Mouse (Mus musculus): Measurements from ENCODE around the gene Sbf1.

Gene Sbf1

DNA sequence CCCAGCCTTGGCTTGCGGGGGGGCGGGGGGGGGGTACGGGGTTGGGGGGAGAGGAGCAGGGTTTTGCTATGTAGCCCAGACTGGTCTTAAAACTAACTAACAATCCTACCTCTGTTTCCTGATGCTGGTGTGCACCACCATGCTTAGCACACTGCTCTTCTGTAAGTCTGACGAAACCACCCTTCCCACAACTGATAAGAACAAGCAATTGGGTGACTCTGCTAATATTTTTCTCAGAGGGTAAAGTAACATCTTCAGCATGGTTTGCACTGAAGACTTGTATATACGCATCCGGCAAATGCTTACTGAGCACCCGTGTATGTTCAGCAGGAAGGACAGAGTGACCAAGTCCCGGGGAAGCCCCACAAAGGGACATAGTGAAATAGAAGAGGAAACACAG, 6.2 kb upstream of the Sbf1 start:
- no peak for DNase-seq (ENCODE audit: low spot score in 2 of 2)

DNA sequence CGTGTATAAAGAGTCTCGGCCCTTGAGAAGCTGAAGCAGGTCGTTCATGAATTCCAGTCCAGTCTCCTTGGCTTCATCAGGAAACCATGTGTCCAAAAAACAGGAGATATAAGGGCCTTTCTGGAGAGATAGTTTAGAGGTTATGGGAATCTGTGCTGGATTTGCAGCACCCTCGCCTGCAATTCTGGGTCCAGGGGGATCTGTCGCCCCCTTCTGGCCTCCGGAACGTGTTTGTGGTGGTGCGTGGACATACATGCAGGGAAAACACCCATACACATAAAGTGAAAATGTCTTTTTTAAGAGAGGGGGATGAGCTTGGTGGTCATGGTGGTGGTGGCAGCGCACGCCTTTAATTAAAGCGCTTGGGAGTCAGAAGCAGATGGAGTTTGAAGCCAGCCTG, 1.0 kb upstream of the Sbf1 start:
- DNase-seq (ENCODE audit: low spot score in 2 of 2), result no peak

DNA sequence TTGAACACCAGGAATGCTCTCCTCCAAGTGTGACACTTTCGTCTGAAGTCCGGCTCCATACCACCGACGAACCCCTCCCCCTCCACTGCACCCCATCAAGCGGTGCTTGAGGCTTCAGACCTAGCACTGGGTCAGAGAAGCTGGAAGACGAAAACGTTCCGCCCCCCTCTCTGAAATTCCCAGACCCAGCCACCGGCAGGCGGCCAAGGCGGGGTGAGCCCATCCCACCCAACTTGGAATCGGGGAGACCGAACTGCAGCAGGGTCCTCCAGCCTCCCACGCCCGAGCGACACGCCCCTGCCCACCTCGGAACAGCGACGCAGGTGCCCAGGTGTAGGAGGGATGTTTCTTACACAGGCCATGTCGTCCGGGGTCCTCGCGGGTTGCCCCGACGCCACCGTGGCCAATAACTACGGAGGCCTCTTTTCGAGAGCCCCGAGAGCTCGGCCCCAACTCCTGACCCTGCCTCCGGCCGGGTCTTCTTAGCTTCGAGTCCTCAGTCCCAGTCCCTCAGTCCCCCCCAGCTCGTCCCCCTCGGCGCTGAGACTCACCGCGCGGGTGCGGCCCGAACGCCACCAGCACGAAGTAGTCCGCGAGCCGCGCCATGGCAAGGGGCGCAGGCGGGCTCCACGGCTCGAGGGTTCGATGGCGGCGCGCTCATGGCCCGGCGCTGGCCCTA, 461 bp downstream of the Sbf1 start:
- DNase-seq (ENCODE audit: low spot score in 2 of 2), result peak in 1 of 2 experiments; percentile 38

DNA sequence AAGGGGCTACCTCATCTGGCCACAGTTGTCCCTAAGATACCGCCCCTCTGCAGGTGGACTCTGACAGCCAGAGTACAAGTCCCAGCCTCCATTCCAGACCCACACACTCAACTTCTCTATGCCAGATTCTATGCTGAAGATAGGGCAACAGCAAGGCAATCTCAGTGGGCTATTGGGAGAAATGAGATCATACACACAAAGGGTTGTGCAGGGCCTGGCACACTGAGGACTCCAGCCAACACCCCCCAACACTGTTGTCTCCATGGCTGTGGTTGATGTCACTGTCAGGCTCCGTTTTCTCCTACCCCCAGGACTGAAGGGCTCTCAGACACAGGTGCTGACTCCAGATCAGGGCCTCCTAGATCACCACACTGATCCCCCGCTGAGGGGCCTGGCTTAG, 1.0 kb downstream of the Sbf1 start:
- DNase-seq (ENCODE audit: low spot score in 2 of 2), result no peak

DNA sequence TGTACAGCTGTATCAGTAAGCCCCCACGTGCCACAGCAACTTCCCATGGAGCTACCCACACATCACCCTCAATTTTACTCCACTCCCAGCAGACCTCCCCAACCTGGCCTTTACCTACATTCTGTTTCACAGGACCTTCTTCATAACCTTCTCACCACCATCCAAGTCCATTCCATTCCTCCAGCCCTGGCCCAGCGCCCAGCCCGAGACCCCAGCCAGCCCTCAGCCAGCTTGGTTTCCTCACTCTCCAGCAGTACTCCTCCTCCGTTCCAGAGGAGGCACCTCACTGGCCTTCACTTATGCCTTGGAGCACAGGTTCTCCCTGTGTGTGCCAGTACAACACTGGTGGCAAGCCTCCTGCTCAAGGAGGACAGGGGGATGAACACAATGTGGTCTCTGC, 1.8 kb downstream of the Sbf1 start:
- DNase-seq (ENCODE audit: low spot score in 2 of 2), result no peak

DNA sequence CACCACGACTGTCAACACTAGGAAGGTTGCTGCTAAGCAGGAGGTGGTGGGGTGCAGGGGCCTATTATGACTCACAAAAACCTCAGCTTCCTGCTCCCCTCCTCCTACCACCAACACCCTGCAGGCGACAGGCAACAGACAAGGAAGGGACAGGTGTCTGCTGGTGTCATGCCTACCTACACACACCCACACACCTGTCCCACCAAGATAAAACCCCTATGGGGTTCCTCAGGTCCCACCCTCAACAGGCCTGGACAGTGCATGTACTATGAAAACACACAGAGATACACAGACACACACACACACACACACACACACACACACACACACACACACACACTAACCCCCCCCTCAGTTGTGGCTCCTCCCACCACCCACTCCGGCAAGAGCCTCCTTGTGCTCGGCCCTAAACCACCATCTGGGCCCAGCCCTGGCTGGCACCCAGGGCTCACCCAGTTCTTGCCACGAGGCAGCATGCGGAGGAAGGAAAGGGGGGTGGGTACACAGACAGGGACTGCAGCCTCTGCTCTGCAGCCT, 5.1 kb downstream of the Sbf1 start:
- no peak for DNase-seq (ENCODE audit: low spot score in 2 of 2)

DNA sequence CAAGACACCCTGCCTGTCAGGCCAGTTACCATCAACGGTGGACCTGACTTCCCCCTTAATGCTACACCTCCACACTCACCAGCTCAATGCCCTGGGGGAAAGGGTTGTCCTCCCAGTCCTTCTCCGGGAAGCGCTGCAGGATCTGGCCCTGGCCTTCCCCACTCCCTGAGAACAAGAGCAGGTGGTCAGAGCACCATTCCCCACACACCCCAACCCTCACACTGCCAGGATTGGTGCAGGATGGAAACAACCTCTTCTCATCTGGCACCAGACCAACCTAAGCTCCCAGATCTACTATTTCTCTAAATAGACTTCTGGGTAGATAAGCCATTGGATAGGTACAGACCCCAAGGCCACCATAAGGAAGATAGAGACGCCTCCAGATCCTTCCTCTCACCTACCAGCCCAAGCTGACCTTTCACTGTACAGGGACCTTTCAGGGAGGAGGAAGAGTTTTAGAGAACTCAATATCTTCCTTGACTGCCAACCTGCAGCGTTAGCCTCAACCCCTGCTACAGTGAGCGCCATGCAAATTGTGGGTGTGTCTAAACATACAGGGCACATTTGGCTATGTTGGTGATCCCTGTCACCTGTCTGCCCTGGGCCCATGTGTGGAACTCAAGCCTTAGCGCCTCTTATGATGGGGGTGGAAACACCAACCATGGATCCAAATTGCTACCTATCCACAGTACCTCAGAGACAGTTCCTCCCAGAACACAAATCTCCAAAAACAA, 6.5 kb downstream of the Sbf1 start:
- DNase-seq (ENCODE audit: low spot score in 2 of 2), result no peak

DNA sequence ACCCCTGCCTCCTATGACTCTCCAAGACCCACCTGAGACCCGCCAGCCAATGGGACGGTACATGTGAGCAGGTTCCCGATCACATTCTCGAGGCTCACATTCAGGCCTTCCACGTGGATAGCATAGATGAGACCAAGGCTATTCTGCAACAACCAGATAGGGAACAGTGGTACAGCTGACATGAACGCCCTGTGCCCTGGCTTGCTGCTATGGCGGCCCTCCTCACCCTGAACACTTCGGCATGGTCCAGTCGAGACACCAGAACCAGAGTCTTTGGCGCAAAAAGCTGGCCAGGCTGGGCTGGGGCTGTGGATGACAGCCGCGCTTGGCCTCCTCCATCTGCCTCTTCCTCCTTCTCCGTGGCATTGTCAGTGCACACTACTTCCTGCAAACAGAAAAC, 7.7 kb downstream of the Sbf1 start:
- DNase-seq (ENCODE audit: low spot score in 2 of 2), result no peak

DNA sequence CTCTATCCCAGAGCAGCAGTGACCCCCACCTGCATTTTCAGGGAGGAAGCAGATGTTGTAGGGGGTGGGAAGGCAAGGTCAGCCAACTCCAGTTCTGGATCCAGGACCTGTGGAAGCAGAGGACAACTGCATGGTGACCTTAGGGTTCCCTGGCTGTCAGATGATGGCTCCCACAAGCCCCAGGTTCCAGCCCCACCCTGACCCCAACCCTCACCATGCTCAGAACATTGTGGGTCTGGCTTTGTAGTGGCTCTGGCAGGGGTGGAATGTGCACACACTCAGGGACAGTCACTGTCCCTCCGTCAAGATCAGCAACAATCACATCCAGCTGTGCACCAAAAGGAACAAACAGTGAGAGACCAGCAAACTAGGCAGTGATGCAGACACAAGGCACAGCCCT, 9.1 kb downstream of the Sbf1 start:
- no peak for DNase-seq (ENCODE audit: low spot score in 2 of 2)

DNA sequence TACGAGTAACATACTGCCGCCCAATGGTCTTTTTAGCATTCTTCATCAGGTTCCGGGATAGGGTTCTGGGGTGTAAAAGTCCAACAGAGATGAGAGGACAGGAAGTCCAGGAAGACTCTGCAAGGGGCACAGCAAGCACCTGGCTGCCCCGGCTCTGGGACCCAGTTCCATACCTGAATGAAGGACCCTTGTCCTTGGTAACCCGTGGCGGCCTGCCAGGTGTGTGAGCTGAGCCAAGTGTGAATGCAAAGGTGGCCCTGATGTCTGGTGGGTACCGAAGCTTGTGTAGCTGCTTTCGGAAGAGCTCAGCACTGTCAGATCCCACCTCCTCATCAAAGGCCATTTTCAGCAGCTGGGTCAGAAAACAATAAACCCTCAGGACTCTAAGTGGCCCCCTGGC, 14.5 kb downstream of the Sbf1 start:
- DNase-seq (ENCODE audit: low spot score in 2 of 2), result no peak

DNA sequence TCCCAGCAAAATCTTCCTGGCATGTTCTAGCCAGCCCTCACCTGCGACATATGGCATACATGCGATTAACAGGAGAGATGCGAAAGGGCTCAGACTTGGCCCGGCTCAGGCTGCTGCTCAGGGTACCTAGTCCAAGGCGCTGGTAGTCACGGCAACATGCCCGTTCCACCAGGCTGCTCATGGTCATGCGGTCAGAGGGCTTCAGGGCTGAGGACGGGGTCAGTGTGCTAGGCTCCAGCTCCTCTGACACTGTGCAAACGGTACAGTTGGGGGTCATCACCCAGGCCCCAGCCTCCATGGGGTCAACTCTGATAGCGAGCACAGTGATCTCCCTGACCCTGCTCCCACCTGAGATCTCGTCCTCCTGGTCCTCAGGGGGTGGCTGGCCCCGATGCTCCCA, 14.9 kb downstream of the Sbf1 start:
- DNase-seq (ENCODE audit: low spot score in 2 of 2), result no peak

DNA sequence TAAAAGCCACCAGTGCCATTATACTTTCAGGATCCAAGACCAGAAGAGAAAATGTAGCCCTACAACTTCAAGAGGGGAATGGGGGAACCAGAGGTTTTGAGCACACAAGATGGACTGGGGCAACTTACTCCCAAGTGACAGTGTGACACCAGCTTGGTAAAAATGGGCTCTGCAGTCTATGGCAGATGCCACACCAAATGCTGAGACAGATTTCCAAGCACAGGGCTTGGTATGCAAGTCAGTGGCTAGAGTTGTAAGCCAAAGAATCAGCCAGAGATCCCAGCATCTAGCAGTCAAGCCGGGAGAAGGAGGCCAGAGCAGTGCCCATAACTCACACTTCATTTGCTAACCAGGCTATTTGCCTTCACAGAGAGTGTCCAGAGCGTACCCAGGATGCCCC, 17.4 kb downstream of the Sbf1 start:
- DNase-seq (ENCODE audit: low spot score in 2 of 2), result no peak

DNA sequence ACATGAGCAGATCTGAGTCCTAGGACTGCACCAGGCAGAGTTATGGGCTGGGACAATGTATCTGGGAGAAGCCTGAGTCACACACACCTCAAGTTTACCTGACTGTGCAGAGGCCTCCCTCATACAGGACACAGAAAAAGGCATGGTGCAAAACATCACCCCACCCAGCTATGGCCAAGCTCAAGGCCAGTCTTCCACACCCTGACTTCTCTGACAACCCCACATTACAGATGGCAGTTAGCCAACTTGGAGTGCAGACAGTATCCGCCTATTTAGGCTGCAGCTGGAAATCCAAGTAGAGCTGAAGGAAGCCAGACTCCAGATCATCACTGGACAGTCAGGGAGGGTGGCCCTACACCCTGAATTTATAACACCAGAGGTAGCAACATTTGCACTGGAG, 18.6 kb downstream of the Sbf1 start:
- DNase-seq (ENCODE audit: low spot score in 2 of 2), result peak; percentile 68

DNA sequence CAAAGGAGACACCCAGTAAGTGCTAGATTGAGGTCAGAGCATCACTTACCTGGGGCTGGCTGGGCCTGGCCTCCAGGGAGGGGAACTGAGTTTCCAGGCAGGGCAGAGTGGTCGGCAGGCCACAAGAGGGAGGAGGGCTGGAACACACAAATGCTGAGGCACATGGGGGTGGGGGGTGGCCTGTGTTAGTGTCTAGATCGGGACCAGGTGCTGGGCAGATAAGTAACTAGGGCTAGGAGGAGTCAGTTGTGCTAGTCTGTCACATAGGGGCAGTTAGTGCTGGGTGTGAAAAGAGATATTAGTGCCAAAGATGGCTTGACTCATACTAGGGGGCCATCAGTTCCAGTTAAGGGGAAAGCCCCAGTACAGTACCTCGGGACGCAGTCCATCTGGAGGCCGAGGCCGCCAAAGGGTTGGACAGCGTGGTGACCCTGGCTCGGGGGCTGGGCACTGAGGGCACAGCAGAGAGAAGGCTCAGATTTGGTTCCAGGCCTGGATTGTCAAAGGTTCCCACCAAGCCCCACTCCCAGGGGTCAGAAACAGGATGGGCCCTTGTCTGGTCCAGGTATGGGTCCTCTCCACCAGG, 19.4 kb downstream of the Sbf1 start:
- DNase-seq (ENCODE audit: low spot score in 2 of 2), result no peak

DNA sequence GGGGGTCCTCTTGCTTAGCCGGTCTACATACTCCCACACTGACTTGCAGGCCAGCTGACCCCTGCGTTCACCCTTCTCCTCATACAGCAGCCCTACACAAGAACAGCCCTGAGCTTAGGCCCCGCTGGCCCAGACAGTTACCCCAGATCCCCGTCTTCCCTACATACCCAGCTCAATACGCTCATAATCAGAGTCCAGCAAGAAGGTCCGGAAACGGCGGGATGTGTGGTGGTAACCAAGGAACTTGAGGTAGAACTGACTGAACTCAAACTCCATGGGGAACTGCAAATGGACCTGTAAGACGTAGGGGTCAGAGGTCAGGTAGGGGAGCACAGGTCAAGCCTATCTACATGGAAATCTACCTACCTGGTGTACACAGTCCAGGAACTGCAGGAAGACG, 21.3 kb downstream of the Sbf1 start:
- DNase-seq (ENCODE audit: low spot score in 2 of 2), result no peak

DNA sequence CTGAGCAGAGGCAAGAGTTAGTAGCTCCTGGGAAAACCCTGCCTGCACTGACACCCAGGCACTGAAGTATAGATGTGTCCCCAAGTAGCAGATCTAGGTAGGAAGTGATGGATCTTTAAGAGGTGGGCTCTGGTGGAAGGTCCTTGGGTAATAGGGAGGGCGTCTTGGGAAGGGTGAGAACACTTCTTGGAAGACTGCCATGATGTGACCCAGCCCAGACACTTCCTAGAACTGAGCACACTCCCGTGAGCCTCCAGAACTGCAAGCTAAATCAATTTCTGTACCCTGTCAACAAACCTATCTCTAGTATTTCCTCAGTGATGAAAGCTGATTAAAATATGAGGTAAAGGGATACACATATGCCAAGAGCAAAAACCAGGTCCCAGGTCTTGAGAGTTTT, 22.3 kb downstream of the Sbf1 start:
- DNase-seq (ENCODE audit: low spot score in 2 of 2), result no peak

DNA sequence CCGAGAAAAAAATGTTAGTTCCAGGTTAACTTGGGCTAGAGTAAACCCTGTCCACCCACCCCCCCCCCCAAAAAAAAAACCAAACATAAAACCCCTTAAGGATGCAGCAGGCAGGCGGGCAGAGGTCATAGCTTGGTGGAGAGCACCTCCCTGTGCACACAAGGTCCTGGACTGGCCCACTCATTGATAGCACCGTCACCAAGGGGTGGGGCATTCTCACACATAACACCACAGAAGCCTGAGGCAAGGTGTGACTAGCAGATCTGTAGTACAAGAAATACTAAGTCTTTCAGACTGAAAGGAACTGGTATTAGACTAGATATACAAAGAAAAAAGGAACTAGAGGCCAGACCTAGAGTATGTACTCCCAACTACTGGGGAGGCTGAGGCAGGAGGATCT, 23.6 kb downstream of the Sbf1 start:
- no peak for DNase-seq (ENCODE audit: low spot score in 2 of 2)

DNA sequence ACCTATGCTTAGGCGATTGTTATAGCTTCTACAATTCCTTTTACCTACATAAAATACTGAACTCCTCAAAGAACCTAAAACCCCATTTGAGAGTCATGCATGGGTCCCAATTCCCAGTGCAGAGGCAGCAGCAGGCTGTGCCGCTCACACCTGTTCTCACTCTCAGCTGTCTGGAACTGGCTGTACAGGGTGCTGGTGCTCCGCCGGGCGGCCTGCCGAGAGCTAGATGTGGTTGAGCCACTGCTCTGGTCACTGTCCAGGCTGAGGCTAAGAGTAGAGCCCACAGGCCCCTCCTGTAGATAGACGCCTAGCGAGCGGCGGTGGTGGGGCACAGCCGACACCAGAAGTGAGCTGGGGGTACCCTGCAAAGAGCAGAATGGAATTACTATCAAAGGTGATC, 25.7 kb downstream of the Sbf1 start:
- DNase-seq (ENCODE audit: low spot score in 2 of 2), result no peak

DNA sequence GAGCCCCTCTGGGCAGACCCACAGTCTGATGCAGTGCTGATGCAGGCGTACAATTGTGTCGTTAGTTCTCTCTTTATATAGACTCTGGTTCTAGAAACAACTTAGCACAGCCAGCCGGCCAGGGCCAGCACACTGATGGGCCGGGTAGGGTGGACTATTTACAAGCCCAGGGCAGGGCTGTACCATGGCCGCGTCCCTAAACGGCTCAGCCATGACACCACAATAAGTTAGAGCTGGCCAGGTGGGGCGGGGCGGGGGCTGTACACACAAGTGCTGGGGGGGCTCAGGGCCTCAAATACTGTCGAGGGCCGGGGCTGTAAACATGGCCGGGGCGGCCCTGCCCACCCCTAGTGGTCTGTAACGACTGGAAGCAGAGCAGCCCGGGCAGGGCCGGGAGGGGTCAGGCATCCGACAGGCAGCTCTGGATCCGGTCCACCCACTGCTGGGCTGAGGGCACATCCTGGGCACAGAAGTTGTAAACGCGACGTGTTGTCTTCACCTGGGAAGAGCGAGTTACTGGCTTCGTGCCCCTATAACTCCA, 26.8 kb downstream of the Sbf1 start:
- DNase-seq (ENCODE audit: low spot score in 2 of 2), result no peak

DNA sequence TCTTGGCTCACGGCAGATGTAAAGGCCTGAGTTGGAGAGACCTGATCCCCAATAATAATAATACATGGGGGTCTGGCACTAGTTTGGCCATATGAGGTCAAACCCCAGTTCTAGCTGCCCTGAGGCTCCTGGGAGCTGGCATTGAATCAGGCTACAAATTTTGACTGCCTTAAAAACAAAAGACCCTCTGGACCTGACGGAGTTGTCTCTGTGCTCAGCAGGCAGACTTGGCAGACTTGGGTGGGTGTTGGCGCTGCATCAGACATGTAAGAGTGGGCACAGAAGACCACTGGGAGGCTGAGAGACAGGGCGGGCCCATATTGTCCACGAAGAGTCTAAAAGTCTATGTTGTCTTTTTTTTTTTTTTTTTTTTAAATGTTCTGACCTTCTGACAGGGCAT, 28.5 kb downstream of the Sbf1 start:
- no peak for DNase-seq (ENCODE audit: low spot score in 2 of 2)

DNA sequence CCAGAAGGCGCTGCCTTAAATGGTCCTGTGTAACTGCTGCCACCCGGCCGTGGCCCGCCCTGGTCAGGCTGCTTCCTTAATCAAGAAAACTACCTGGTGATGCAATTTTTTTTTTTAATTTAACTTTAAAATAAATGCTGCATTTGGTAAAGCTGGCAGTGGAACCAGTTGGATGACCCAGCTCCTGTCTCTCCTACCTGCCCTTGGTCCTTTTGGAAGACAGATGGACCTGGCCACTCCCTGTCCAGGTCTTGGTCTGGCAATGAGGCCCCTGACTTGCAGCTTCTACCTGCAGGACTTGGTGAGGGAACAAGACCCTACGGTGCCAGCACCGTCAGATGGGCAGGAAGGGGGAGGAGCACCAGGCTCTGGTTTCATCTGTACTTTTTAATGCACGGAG, 29.0 kb downstream of the Sbf1 start:
- no peak for DNase-seq (ENCODE audit: low spot score in 2 of 2)

DNA sequence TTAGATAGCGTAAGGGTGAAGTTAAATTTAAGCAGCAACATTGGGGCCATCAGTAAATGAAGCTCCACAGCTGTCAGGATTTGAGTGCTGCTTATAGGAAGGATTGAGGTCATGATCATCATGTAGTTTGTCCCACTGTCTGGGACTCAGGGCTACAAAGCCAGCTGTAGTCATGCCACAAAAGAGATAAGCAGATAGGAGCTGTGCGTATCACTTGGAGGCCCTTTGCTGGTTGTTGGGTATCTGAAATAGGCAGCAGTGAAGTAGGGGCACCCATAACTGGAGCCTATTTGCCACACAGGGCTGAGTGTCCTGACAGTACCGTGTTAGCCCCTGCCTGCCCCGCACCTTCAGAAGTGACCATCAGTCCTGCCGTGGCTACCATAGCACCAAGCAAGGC, 29.6 kb downstream of the Sbf1 start:
- no peak for DNase-seq (ENCODE audit: low spot score in 2 of 2)

DNA sequence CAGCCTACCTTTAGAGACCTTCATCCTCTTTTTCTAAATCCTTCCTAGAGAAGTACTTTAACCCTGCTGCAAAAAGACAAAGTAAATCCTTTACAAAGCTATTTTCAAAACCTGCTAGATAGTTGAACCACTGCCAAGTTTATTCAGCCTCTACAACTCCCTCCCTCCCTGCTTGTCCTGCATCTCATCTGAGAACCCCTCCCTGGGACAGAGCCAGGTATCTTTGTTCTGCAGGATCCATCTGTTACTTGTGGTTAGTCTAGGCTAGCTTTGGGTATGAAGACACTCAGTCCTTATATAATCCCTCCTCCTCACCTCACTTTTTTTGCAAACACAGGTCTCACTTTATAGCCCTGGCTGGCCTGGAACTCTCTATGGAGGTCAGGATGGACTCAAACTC, 30.1 kb downstream of the Sbf1 start:
- no peak for DNase-seq (ENCODE audit: low spot score in 2 of 2)

Data from heart, adult 9 months (tissue).